ENCODE assay signal across 24 mouse cellular contexts in genomic region chr11:53202459-53203250, GRCm38 (mm10).
"Had no signal": no experiment of that assay in that cellular context is flagged by ENCODE, and none has a peak within 500 bp of the region (broad histone marks: within the 10 kb centered on the region; RNA-seq: fewer than 3 reads in every experiment).

No protein-coding gene starts in this region.

- H3K4me1 ChIP-seq: heart, embryonic 10.5 days; heart, embryonic 12.5 days; hindbrain, embryonic 10.5 days; hindbrain, embryonic 12.5 days; intestine, embryonic 15.5 days; limb, embryonic 13.5 days; limb, embryonic 15.5 days; liver, embryonic 12.5 days had no signal

- H3K27ac ChIP-seq: gastrocnemius, adult 2 months; heart, adult 2 months; heart, embryonic 10.5 days; hindbrain, embryonic 10.5 days; hindbrain, embryonic 12.5 days; hindbrain, embryonic 14.5 days; intestine, embryonic 15.5 days; layer of hippocampus, adult 2 months; left cerebral cortex, adult 2 months; limb, embryonic 13.5 days; limb, embryonic 15.5 days; liver, embryonic 12.5 days; liver, embryonic 14.5 days had no signal

- H3K9ac ChIP-seq: heart, embryonic 12.5 days; hindbrain, embryonic 12.5 days; hindbrain, embryonic 14.5 days; intestine, embryonic 15.5 days; limb, embryonic 13.5 days; limb, embryonic 15.5 days; liver, embryonic 12.5 days; liver, embryonic 14.5 days had no signal

- H3K27me3 ChIP-seq: heart, embryonic 12.5 days; hindbrain, embryonic 12.5 days; intestine, embryonic 15.5 days; limb, embryonic 13.5 days; limb, embryonic 15.5 days; liver, embryonic 12.5 days had no signal

- H3K4me3 ChIP-seq: gastrocnemius, adult 2 months; heart, adult 2 months; heart, embryonic 10.5 days; heart, embryonic 12.5 days; hindbrain, embryonic 10.5 days; hindbrain, embryonic 12.5 days; intestine, embryonic 15.5 days; layer of hippocampus, adult 2 months; left cerebral cortex, adult 2 months; limb, embryonic 13.5 days; limb, embryonic 15.5 days; liver, embryonic 12.5 days had no signal

- H3K36me3 ChIP-seq: heart, embryonic 10.5 days; heart, embryonic 12.5 days; hindbrain, embryonic 10.5 days; hindbrain, embryonic 12.5 days; intestine, embryonic 15.5 days; limb, embryonic 13.5 days; limb, embryonic 15.5 days; liver, embryonic 12.5 days had no signal

- DNase-seq: gastrocnemius, adult 2 months; gastrocnemius, postnatal 10 days; gastrocnemius, postnatal 25 days; heart, adult 2 months; heart, postnatal 10 days; heart, postnatal 4 days; kidney, adult 18-20 months; kidney, adult 8-10 months; kidney, postnatal 10 days; kidney, postnatal 25 days; kidney, postnatal 4 days; left cerebral cortex, postnatal 4 days had no signal

- H3K9me3 ChIP-seq: heart, embryonic 10.5 days; hindbrain, embryonic 10.5 days; intestine, embryonic 15.5 days; limb, embryonic 15.5 days; liver, embryonic 12.5 days had no signal
